Mouse (Mus musculus): Measurements from ENCODE around the gene Prpf8. TPM values are rescaled to one million over a fixed set of nuclear protein-coding genes. Genes with fewer than 3 reads are reported as not detected.
"Not testable (repeated sequence)": the region's sequence is repeated elsewhere in the genome, so short reads cannot be mapped to it uniquely, and the experiment has no call there.

The Prpf8 gene
- polyA plus RNA-seq, 1 experiment: 64.2 TPM

- WGBS: 4% methylated on average over 56 of the region's 56 CpGs
- peaks cover 9% of the 10 kb centered on the region for H3K36me3 ChIP-seq (ENCODE audit: control insufficient read depth, insufficient read depth, low read length)
- H3K27me3 ChIP-seq (ENCODE audit: control insufficient read depth, insufficient read depth, low read length): no peaks in the 10 kb centered on the region
- peak within 1 kb of the TSS; percentile 71 for H3K4me3 ChIP-seq (ENCODE audit: extremely low read depth, insufficient read depth, insufficient read length)
- DNase-seq (ENCODE audit: low read depth in 1 of 2, low spot score in 2 of 2): peak; percentile 89 to 91
- peak within 1 kb of the TSS; percentile 93 for H3K27ac ChIP-seq (ENCODE audit: insufficient read depth, low read length)
- peaks cover 39% of the 10 kb centered on the region for H3K4me1 ChIP-seq (ENCODE audit: control insufficient read depth, insufficient read depth, insufficient read length)
- TF ChIP-seq POLR2A (IDR thresholded peaks at IDR 0.05; ENCODE audit: low read depth, low read length) (peak; percentile 38; the same call in 1 of the 2 replicates), CTCF (IDR thresholded peaks at IDR 0.05; ENCODE audit: extremely low read depth, insufficient read depth, insufficient read length, insufficient replicate concordance) (peak; percentile 56; the same call in 1 of the 2 replicates)
Measured at GRCm38 (mm10) chr11:75453991-75454930, 32.4 kb upstream of the Prpf8 start, which contains the start of gene Wdr81. TSS of gene Wdr81 (minus strand) at chr11:75454717.

- Histone ChIP-seq H3K4me1 (ENCODE audit: control insufficient read depth, insufficient read depth, insufficient read length) (peaks cover 46% of the 10 kb centered on the region), H3K4me3 (ENCODE audit: extremely low read depth, insufficient read depth, insufficient read length) (peak overlapping the region; percentile 71; the same call in 1 of the 2 replicates), H3K36me3 (ENCODE audit: control insufficient read depth, insufficient read depth, low read length) (peaks cover 5% of the 10 kb centered on the region), H3K27me3 (ENCODE audit: control insufficient read depth, insufficient read depth, low read length) (no peaks in the 10 kb centered on the region), H3K27ac (ENCODE audit: insufficient read depth, low read length) (peak overlapping the region; percentile 93)
- DNase-seq (ENCODE audit: low read depth in 1 of 2, low spot score in 2 of 2): peak; percentile 30 to 53
- TF ChIP-seq POLR2A (IDR thresholded peaks at IDR 0.05; ENCODE audit: low read depth, low read length) (no peak), CTCF (IDR thresholded peaks at IDR 0.05; ENCODE audit: extremely low read depth, insufficient read depth, insufficient read length, insufficient replicate concordance) (no peak)
- WGBS: 20% methylated on average over 10 of the region's 10 CpGs
Measured at GRCm38 (mm10) chr11:75455041-75455736, 31.4 kb upstream of the Prpf8 start.

GRCm38 (mm10) chr11:75455971-75456370 is 30.6 kb upstream of the Prpf8 start:
- 85% methylated on average over 2 of the region's 2 CpGs for WGBS

GRCm38 (mm10) chr11:75456440-75456871 is 30.2 kb upstream of the Prpf8 start:
- Histone ChIP-seq H3K36me3 (ENCODE audit: control insufficient read depth, insufficient read depth, low read length) (peaks cover 5% of the 10 kb centered on the region), H3K4me3 (ENCODE audit: extremely low read depth, insufficient read depth, insufficient read length) (no peak overlapping the region), H3K4me1 (ENCODE audit: control insufficient read depth, insufficient read depth, insufficient read length) (peaks cover 46% of the 10 kb centered on the region), H3K27me3 (ENCODE audit: control insufficient read depth, insufficient read depth, low read length) (no peaks in the 10 kb centered on the region), H3K27ac (ENCODE audit: insufficient read depth, low read length) (peak overlapping the region; percentile 12; the same call in 1 of the 2 replicates)
- TF ChIP-seq CTCF (IDR thresholded peaks at IDR 0.05; ENCODE audit: extremely low read depth, insufficient read depth, insufficient read length, insufficient replicate concordance) (no peak), POLR2A (IDR thresholded peaks at IDR 0.05; ENCODE audit: low read depth, low read length) (no peak)
- no peak for DNase-seq (ENCODE audit: low read depth in 1 of 2, low spot score in 2 of 2)
- 31% methylated on average over 7 of the region's 7 CpGs for whole genome bisulfite sequencing

More at GRCm38 (mm10) chr11:75455971-75456370, 30.6 kb upstream of the Prpf8 start:
- not testable (repeated sequence) for H3K4me3 ChIP-seq (ENCODE audit: extremely low read depth, insufficient read depth, insufficient read length); H3K27me3 ChIP-seq (ENCODE audit: control insufficient read depth, insufficient read depth, low read length); DNase-seq (ENCODE audit: low read depth in 1 of 2, low spot score in 2 of 2); H3K36me3 ChIP-seq (ENCODE audit: control insufficient read depth, insufficient read depth, low read length)
- H3K4me1 ChIP-seq (ENCODE audit: control insufficient read depth, insufficient read depth, insufficient read length): peaks cover 46% of the 10 kb centered on the region
- peak overlapping the region; percentile 93 for H3K27ac ChIP-seq (ENCODE audit: insufficient read depth, low read length)

DNA sequence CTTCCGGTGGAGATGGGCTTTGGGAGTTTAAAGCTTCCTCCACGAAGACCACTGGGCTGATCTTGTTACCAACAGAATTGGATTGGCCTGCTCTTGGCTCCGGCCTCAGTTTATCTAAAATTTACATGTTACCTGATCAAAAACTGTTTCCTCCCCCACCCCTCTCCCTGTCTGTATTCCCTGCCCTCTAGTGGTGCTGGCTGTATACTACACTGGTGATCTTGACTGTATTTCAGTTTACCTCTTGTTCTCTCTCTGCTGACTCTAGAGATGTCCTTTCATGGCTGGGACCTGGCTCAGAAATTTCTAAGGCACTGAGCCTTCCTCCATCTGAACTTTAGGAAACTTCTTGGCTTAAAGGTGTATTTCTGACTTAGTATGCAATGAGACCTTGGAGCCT is 28.4 kb upstream of the Prpf8 start:
- 31% methylated on average over 3 of the region's 3 CpGs for WGBS
- DNase-seq (ENCODE audit: low read depth in 1 of 2, low spot score in 2 of 2): peak in 1 of 2 experiments; percentile 47
- Histone ChIP-seq H3K36me3 (ENCODE audit: control insufficient read depth, insufficient read depth, low read length) (no peaks in the 10 kb centered on the region), H3K27ac (ENCODE audit: insufficient read depth, low read length) (peak overlapping the region; percentile 98), H3K4me1 (ENCODE audit: control insufficient read depth, insufficient read depth, insufficient read length) (peaks cover 46% of the 10 kb centered on the region), H3K27me3 (ENCODE audit: control insufficient read depth, insufficient read depth, low read length) (no peaks in the 10 kb centered on the region), H3K4me3 (ENCODE audit: extremely low read depth, insufficient read depth, insufficient read length) (no peak overlapping the region)
- no peak for TF ChIP-seq POLR2A (IDR thresholded peaks at IDR 0.05; ENCODE audit: low read depth, low read length)
- TF ChIP-seq CTCF (IDR thresholded peaks at IDR 0.05; ENCODE audit: extremely low read depth, insufficient read depth, insufficient read length, insufficient replicate concordance): peak; percentile 18; the same call in 1 of the 2 replicates

DNA sequence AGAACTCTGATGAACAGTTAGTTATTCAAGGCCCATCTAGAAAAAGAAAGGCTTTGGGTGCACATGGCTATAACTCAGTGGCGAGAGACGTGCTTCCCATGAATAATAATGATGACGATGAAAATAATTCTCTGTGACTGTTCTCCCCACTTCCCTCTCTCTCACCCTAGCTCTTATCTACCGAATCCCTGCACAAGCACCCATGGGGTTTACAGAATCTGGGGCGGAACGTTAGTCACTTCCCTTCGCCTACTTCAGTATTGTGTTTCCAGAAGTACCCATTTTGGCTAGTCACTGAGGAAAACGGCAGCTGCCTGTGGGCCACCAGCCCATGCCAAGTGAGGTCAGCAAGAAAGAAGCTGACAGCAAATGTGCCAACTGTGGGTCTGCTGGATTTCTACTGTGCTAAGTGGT is 28.0 kb upstream of the Prpf8 start:
- no peak overlapping the region for H3K4me3 ChIP-seq (ENCODE audit: extremely low read depth, insufficient read depth, insufficient read length)
- H3K36me3 ChIP-seq (ENCODE audit: control insufficient read depth, insufficient read depth, low read length): no peaks in the 10 kb centered on the region
- H3K27me3 ChIP-seq (ENCODE audit: control insufficient read depth, insufficient read depth, low read length): no peaks in the 10 kb centered on the region
- TF ChIP-seq CTCF (IDR thresholded peaks at IDR 0.05; ENCODE audit: extremely low read depth, insufficient read depth, insufficient read length, insufficient replicate concordance): no peak
- TF ChIP-seq POLR2A (IDR thresholded peaks at IDR 0.05; ENCODE audit: low read depth, low read length): no peak
- 16% methylated on average over 8 of the region's 8 CpGs for WGBS
- peak overlapping the region; percentile 98 for H3K27ac ChIP-seq (ENCODE audit: insufficient read depth, low read length)
- peaks cover 41% of the 10 kb centered on the region for H3K4me1 ChIP-seq (ENCODE audit: control insufficient read depth, insufficient read depth, insufficient read length)
- DNase-seq (ENCODE audit: low read depth in 1 of 2, low spot score in 2 of 2): no peak
